Mouse (Mus musculus): ENCODE results near the gene Npas3.

The Npas3 gene

GRCm38 (mm10) chr12:53695324-53695723 lies 446.8 kb downstream of the Npas3 start:
- DNase-seq (ENCODE audit: low read depth), result no peak

GRCm38 (mm10) chr12:53697645-53698044 lies 449.2 kb downstream of the Npas3 start:
- peak; percentile 29 for DNase-seq (ENCODE audit: low read depth)

GRCm38 (mm10) chr12:53698483-53699227 lies 450.2 kb downstream of the Npas3 start:
- DNase-seq (ENCODE audit: low read depth), result no peak

GRCm38 (mm10) chr12:53719896-53720295 lies 471.4 kb downstream of the Npas3 start:
- no peak for DNase-seq (ENCODE audit: low read depth)

- DNase-seq (ENCODE audit: low read depth), result no peak
Observed at GRCm38 (mm10) chr12:53722156-53722555, 473.7 kb downstream of the Npas3 start.

- no peak for DNase-seq (ENCODE audit: low read depth)
Observed at GRCm38 (mm10) chr12:53722718-53723698, 474.5 kb downstream of the Npas3 start.

GRCm38 (mm10) chr12:53729275-53729674 lies 480.8 kb downstream of the Npas3 start:
- no peak for DNase-seq (ENCODE audit: low read depth)

- DNase-seq (ENCODE audit: low read depth), result no peak
Observed at GRCm38 (mm10) chr12:53738549-53739292, 490.2 kb downstream of the Npas3 start.

- no peak for DNase-seq (ENCODE audit: low read depth)
Observed at GRCm38 (mm10) chr12:53746653-53747052, 498.2 kb downstream of the Npas3 start.

- DNase-seq (ENCODE audit: low read depth), result no peak
Observed at GRCm38 (mm10) chr12:53749375-53749774, 500.9 kb downstream of the Npas3 start.

GRCm38 (mm10) chr12:53752281-53753072 lies 504.0 kb downstream of the Npas3 start:
- no peak for DNase-seq (ENCODE audit: low read depth)

GRCm38 (mm10) chr12:53753368-53753937 lies 505.0 kb downstream of the Npas3 start:
- no peak for DNase-seq (ENCODE audit: low read depth)

- DNase-seq (ENCODE audit: low read depth), result no peak
Observed at GRCm38 (mm10) chr12:53754236-53754635, 505.8 kb downstream of the Npas3 start.

- DNase-seq (ENCODE audit: low read depth), result no peak
Observed at GRCm38 (mm10) chr12:53757631-53758030, 509.2 kb downstream of the Npas3 start.

GRCm38 (mm10) chr12:53758356-53758755 lies 509.9 kb downstream of the Npas3 start:
- no peak for DNase-seq (ENCODE audit: low read depth)

- no peak for DNase-seq (ENCODE audit: low read depth)
Observed at GRCm38 (mm10) chr12:53764143-53764542, 515.7 kb downstream of the Npas3 start.

GRCm38 (mm10) chr12:53768392-53768791 lies 519.9 kb downstream of the Npas3 start:
- peak; percentile 36 for DNase-seq (ENCODE audit: low read depth)

GRCm38 (mm10) chr12:53771394-53771936 lies 523.0 kb downstream of the Npas3 start:
- DNase-seq (ENCODE audit: low read depth), result no peak

- no peak for DNase-seq (ENCODE audit: low read depth)
Observed at GRCm38 (mm10) chr12:53781850-53782552, 533.5 kb downstream of the Npas3 start.

- DNase-seq (ENCODE audit: low read depth), result no peak
Observed at GRCm38 (mm10) chr12:53789501-53789900, 541.0 kb downstream of the Npas3 start.
